Mouse (Mus musculus): ENCODE data around the gene Rsph3a. TPM values are rescaled to one million over a fixed set of nuclear protein-coding genes. Genes with fewer than 3 reads are reported as not detected.
"Not testable (repeated sequence)": the region's sequence is repeated elsewhere in the genome, so short reads cannot be mapped to it uniquely, and the experiment has no call there.

Rsph3a gene
- polyA plus RNA-seq, 1 experiment, result 23.6 TPM

- H3K27ac ChIP-seq (ENCODE audit: control insufficient read depth, insufficient read depth, low read depth, low read length, poor library complexity); H3K4me1 ChIP-seq (ENCODE audit: control insufficient read depth, insufficient read depth, low read length); H3K4me3 ChIP-seq (replicated peaks; ENCODE audit: control insufficient read depth, low read depth, low read length): not testable (repeated sequence)
- 29% methylated on average over 4 of the region's 4 CpGs for WGBS
These were observed 68.6 kb downstream of the Rsph3a start for GRCm38 (mm10) chr17:8013974-8014373.

- WGBS, result no CpG with 5 or more reads among the region's 6 CpGs
- not testable (repeated sequence) for H3K4me1 ChIP-seq (ENCODE audit: control insufficient read depth, insufficient read depth, low read length); H3K27ac ChIP-seq (ENCODE audit: control insufficient read depth, insufficient read depth, low read depth, low read length, poor library complexity); H3K4me3 ChIP-seq (replicated peaks; ENCODE audit: control insufficient read depth, low read depth, low read length)
These were observed 77.3 kb downstream of the Rsph3a start for GRCm38 (mm10) chr17:8022675-8023074.

DNA sequence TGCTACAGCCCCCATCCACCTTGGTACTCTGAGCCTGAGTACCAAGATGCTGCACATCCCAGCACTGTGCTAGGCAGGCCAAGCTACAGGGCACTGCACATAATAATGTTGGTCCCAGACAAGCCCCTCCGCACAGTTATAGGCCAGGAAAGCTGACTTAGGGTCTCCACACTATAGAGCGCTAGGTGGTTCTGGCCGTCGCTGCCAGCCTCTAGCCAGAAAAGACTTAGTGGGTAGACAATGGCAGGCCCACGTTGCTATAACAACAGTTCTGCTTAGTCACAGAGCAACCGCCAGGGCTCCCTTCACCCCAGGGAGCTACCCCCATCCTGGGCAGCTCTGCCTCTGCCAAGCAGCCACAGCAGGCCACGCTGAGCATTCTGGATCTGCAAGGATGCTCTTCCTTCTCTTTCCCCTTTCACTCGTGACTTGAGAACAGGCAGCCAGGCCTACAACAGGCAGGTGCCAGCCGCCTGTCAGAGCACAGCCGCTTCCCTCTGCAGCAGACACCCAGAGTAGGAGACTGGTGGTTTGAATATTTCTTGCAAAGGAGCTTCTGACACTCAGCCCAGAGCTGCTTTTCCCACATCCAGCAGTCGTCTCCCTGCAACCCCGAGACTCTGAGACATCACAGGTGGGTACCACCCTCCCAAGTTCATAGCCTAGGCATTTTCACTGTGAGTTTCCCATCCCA is 82.2 kb downstream of the Rsph3a start:
- not testable (repeated sequence) for H3K4me3 ChIP-seq (replicated peaks; ENCODE audit: control insufficient read depth, low read depth, low read length); H3K27ac ChIP-seq (ENCODE audit: control insufficient read depth, insufficient read depth, low read depth, low read length, poor library complexity); H3K4me1 ChIP-seq (ENCODE audit: control insufficient read depth, insufficient read depth, low read length)
- no CpG with 5 or more reads among the region's 12 CpGs for WGBS

Other genes starting within 250 kb of the Rsph3a start
- 0.25 and 0.38 TPM in 2 replicates for gene Fndc1, start 118.3 kb upstream of the Rsph3a start, polyA plus RNA-seq (2011; ENCODE audit: insufficient read depth, insufficient read length, low replicate concordance, missing spikeins)
- gene Tagap, start 19.6 kb upstream of the Rsph3a start, polyA plus RNA-seq (2011; ENCODE audit: insufficient read depth, insufficient read length, low replicate concordance, missing spikeins), result 3.6 and 8.7 TPM in 2 replicates
- not detected in 2 replicates for gene Gm49673, start 202.2 kb downstream of the Rsph3a start, polyA plus RNA-seq (2011; ENCODE audit: insufficient read depth, insufficient read length, low replicate concordance, missing spikeins)
- 2.3 TPM in 1 of 2 replicates, not detected in the other for gene Rnaset2a, start 202.5 kb downstream of the Rsph3a start, polyA plus RNA-seq (2011; ENCODE audit: insufficient read depth, insufficient read length, low replicate concordance, missing spikeins)
- gene Fgfr1op, start 219.9 kb downstream of the Rsph3a start, polyA plus RNA-seq (2011; ENCODE audit: insufficient read depth, insufficient read length, low replicate concordance, missing spikeins), result 23.3 and 24.2 TPM in 2 replicates